Mouse (Mus musculus) adrenal gland, adult 10 weeks (tissue): ENCODE results near the gene Itgb3bp. TPM values are rescaled to one million over a fixed set of nuclear protein-coding genes. Genes with fewer than 3 reads are reported as not detected.

Source experiments
- polyA plus RNA-seq: library from polyadenylated mRNA; stranded (reverse); fragments of 350-450 nt; fragmentation: Illumina TruSeq; extraction: RNeasy Lipid Tissue Mini Kit (QIAGEN cat#74804); gene quantifications from one replicate; pipeline ENCODE4 v1.2.3, GENCODE M21; 2014; ENCODE audit warnings: low read depth, low replicate concordance

Gene Itgb3bp
- polyA plus RNA-seq, result 37.1 TPM

DNA sequence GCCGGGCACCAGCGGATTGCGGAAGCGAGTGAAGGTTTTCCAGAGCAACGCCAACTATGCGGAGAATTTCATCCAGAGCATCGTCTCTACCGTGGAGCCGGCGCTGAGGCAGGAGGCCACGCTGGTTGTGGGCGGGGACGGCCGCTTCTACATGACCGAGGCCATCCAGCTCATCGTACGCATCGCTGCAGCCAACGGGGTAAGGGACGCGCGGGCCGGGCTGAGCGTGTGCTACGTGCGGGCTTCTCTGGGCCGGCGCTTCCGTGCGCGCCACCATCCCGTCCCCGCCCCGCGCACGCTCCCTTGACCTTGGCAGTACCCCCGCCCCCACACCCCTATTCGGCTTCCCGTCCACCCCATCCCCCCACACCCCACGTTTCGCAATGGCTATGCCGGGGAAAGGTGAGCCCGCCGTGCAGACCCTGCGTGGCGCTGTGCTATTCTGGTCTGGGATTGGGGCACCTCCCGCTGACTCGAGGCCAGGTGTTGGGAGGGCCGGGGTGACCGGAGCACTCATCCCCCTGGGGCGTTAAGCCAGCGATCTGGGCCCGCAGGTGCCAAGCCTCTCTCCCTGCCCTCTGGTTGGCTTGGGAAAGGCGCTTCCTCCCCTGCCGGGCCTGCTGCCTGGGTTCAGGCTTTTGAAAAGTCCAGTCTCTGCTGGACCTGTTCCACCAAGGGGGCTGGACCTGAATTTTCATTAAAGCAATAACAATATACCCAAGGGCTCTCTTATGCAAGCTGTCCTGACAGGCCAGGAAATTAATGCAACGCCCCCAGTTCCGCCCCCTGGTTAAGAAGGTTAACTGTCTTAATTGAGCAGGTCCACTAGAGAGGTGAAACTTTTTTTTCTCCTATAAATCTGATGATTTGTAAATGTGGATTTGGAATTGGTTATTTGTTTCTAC, at the start of gene Itgb3bp:
Gene Itgb3bp, minus strand, starts transcription at position 201 of the 905 bp plus-strand sequence.

GRCm38 (mm10) chr4:99929149-99929612, 432 bp downstream of the Itgb3bp start, which contains the start of gene Pgm1:
Gene Pgm1 (plus strand): TSS chr4:99929414.

DNA sequence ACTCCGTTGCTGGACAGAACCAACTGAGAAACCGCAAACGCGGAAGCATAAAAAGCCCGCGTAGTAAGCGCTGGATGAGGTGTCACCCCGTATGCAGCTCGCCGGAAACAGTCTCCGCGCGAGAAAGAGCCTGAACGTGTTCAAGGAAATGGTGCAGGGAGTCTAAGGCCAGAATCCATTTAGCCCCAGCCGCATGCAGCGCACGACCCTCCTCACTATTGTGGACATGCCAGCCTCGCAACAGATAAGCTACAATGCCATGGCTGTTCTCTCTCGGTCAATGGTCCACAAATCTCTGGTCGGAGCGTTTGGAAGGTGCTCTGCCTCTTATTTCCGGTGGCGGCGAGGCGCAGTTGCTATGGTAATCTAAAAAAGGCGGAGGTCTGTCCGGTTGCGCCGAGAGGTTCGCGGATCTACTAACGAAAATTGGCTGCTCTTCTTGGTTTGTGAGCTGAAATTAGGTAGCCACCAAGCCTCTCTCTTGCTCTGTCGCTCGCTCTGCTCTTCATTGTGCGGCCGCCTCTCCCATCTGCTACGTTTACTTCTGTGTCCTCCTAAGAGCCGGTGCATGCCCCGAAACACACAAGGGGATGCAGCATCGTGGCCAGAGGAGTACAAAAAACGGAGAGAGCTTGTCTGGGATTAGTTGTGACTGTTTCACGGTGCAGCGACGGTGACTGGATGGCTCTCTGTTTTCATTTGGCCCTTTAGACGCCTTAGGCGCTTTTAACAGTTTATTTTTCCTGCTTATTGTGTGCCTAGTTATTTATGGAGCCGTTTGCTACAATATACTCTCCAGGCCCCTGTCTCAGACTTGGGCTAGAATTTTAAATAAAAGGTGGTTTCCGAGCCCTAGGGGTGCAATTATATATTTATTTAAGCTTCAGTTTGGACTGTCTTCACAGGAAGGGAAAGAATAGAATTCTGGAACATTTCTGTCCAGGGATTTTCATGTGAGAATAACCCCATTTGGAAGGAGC, 100.2 kb downstream of the Itgb3bp start, which contains the start of gene Efcab7:
Gene Efcab7, plus strand, starts transcription at position 105 of the 980 bp plus-strand sequence.

Other genes starting within 250 kb of the Itgb3bp start
- 18.9 TPM for gene Alg6, start 214.1 kb downstream of the Itgb3bp start, polyA plus RNA-seq
- gene Efcab7, start 100.6 kb downstream of the Itgb3bp start, polyA plus RNA-seq, result 11.7 TPM
- gene Pgm1, start 399 bp downstream of the Itgb3bp start, polyA plus RNA-seq, result 44.3 TPM
- 8.2 TPM for gene Ror1, start 166.0 kb upstream of the Itgb3bp start, polyA plus RNA-seq